Mouse (Mus musculus) C2C12 (cell line): Measurements from ENCODE around the gene Atox1.

ENCODE experiments used
- CEBPB ChIP-seq: IDR thresholded peaks from one replicate; pipeline ENCODE4 v1.6.1; 2011; ENCODE audit warnings: low read depth, mild to moderate bottlenecking, control low read depth, moderate library complexity
- CTCF ChIP-seq: IDR thresholded peaks from one replicate; pipeline ENCODE4 v1.5.1; 2011; ENCODE audit not compliant: control insufficient read depth, insufficient read depth, insufficient read length
- MAX ChIP-seq: IDR thresholded peaks from one replicate; pipeline ENCODE4 v1.6.1; 2011; ENCODE audit warnings: mild to moderate bottlenecking, control low read depth
- MYOD1 ChIP-seq: IDR thresholded peaks from one replicate; pipeline ENCODE4 v1.6.1; 2011; ENCODE audit warnings: low read depth; ENCODE audit not compliant: control insufficient read depth, insufficient read length
- MYOG ChIP-seq: IDR thresholded peaks from one replicate; pipeline ENCODE4 v1.6.1; 2011; ENCODE audit not compliant: control insufficient read depth, insufficient read length; ENCODE audit errors: extremely low read depth
- USF1 ChIP-seq: IDR thresholded peaks from one replicate; pipeline ENCODE4 v1.6.1; 2011; ENCODE audit warnings: low read depth, mild to moderate bottlenecking, control low read depth, moderate library complexity

DNA sequence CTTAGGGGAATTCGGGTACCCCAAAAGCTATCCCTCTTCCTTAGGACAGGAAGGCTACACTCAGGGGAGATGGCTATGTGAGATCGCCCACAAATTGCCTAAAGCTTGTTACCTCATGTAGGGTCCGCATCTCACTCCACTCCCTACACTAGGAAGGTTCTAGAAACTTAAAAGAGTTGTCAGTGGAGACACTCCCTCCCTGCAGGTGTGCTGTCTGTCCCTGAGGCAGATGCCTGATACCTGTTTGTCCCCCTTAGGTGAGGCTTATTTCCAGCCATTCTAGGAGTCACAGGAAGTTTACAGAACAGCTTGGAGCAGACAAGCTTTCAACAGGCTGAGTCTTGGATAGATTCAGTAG lies 42.4 kb downstream of the Atox1 start:
- TF ChIP-seq MYOG (no peak), CTCF (no peak), MYOD1 (no peak), USF1 (no peak), MAX (no peak), CEBPB (no peak)
